Mouse (Mus musculus): ENCODE measurements around the gene Tmem135. TPM values are rescaled to one million over a fixed set of nuclear protein-coding genes. Genes with fewer than 3 reads are reported as not detected.
A peak's percentile ranks its signal among the peaks of the same experiment; 100 is the strongest.
"Not testable (repeated sequence)": the region's sequence is repeated elsewhere in the genome, so short reads cannot be mapped to it uniquely, and the experiment has no call there.

Tmem135 gene
- total and polyA plus RNA-seq, 3 experiments: 27.2 to 45.1 (median 43.2) TPM

GRCm38 (mm10) chr7:89326202-89326601 is 77.8 kb downstream of the Tmem135 start:
- intact Hi-C loops (cut with DNase I): no loop called here
- Histone ChIP-seq H3K27ac (no peak overlapping the region), H3K79me2 (replicated peaks; ENCODE audit: control insufficient read depth, insufficient read depth, low read length) (peaks cover 5% of the 10 kb centered on the region), H3K27me3 (ENCODE audit: control insufficient read depth, insufficient read depth, low read length) (no peaks in the 10 kb centered on the region), H3K4me3 (no peak overlapping the region), H3K36me3 (ENCODE audit: control insufficient read depth, insufficient read depth, low read length) (peaks cover 8% of the 10 kb centered on the region), H3K9ac (ENCODE audit: low read depth, low read length) (no peak overlapping the region), H3K4me1 (ENCODE audit: control insufficient read depth, insufficient read depth, low read length) (peaks cover 3% of the 10 kb centered on the region)
- TF ChIP-seq EP300 (IDR thresholded peaks at IDR 0.05; ENCODE audit: insufficient read depth, low read depth, low read length) (no peak), CTCF (IDR thresholded peaks at IDR 0.05) (no peak), POLR2A (IDR thresholded peaks at IDR 0.05; ENCODE audit: insufficient read depth, low read depth, low read length) (no peak)
- DNase-seq: no peak
- 39% methylated on average over 5 of the region's 5 CpGs for WGBS

GRCm38 (mm10) chr7:89322741-89323140 is 81.3 kb downstream of the Tmem135 start:
- H3K4me3 ChIP-seq; H3K4me1 ChIP-seq (ENCODE audit: control insufficient read depth, insufficient read depth, low read length); DNase-seq; H3K79me2 ChIP-seq (replicated peaks; ENCODE audit: control insufficient read depth, insufficient read depth, low read length); H3K27me3 ChIP-seq (ENCODE audit: control insufficient read depth, insufficient read depth, low read length); intact Hi-C loops (cut with DNase I); H3K36me3 ChIP-seq (ENCODE audit: control insufficient read depth, insufficient read depth, low read length); H3K9ac ChIP-seq (ENCODE audit: low read depth, low read length); H3K27ac ChIP-seq: not testable (repeated sequence)
- WGBS: 91% methylated on average over 4 of the region's 4 CpGs

- intact Hi-C loops (cut with DNase I): no loop called here
- TF ChIP-seq EP300 (IDR thresholded peaks at IDR 0.05; ENCODE audit: insufficient read depth, low read depth, low read length) (no peak), POLR2A (IDR thresholded peaks at IDR 0.05; ENCODE audit: insufficient read depth, low read depth, low read length) (no peak), CTCF (IDR thresholded peaks at IDR 0.05) (no peak)
- Histone ChIP-seq H3K27ac (no peak overlapping the region), H3K9ac (ENCODE audit: low read depth, low read length) (no peak overlapping the region), H3K79me2 (replicated peaks; ENCODE audit: control insufficient read depth, insufficient read depth, low read length) (peaks cover 2% of the 10 kb centered on the region; the same call in 1 of the 2 replicates), H3K36me3 (ENCODE audit: control insufficient read depth, insufficient read depth, low read length) (no peaks in the 10 kb centered on the region; the same call in 1 of the 2 replicates), H3K4me3 (no peak overlapping the region), H3K4me1 (ENCODE audit: control insufficient read depth, insufficient read depth, low read length) (peaks cover 3% of the 10 kb centered on the region; the same call in 1 of the 2 replicates), H3K27me3 (ENCODE audit: control insufficient read depth, insufficient read depth, low read length) (no peaks in the 10 kb centered on the region)
- no peak for DNase-seq
- WGBS: 86% methylated on average over 1 of the region's 1 CpGs
Measured at GRCm38 (mm10) chr7:89319351-89319750, 84.7 kb downstream of the Tmem135 start.

- DNase-seq; H3K27me3 ChIP-seq (ENCODE audit: control insufficient read depth, insufficient read depth, low read length); H3K36me3 ChIP-seq (ENCODE audit: control insufficient read depth, insufficient read depth, low read length); intact Hi-C loops (cut with DNase I); H3K4me3 ChIP-seq; H3K79me2 ChIP-seq (replicated peaks; ENCODE audit: control insufficient read depth, insufficient read depth, low read length); H3K9ac ChIP-seq (ENCODE audit: low read depth, low read length); H3K27ac ChIP-seq; H3K4me1 ChIP-seq (ENCODE audit: control insufficient read depth, insufficient read depth, low read length): not testable (repeated sequence)
- 100% methylated on average over 1 of the region's 1 CpGs for WGBS
Measured at GRCm38 (mm10) chr7:89317088-89317487, 86.9 kb downstream of the Tmem135 start.

GRCm38 (mm10) chr7:89316112-89316511 is 87.9 kb downstream of the Tmem135 start:
- WGBS: 94% methylated on average over 3 of the region's 3 CpGs
- no peak overlapping the region for H3K9ac ChIP-seq (ENCODE audit: low read depth, low read length)

GRCm38 (mm10) chr7:89311555-89311954 is 92.5 kb downstream of the Tmem135 start:
- Histone ChIP-seq H3K79me2 (replicated peaks; ENCODE audit: control insufficient read depth, insufficient read depth, low read length) (peaks cover 2% of the 10 kb centered on the region; the same call in 1 of the 2 replicates), H3K36me3 (ENCODE audit: control insufficient read depth, insufficient read depth, low read length) (peaks cover 6% of the 10 kb centered on the region), H3K9ac (ENCODE audit: low read depth, low read length) (no peak overlapping the region), H3K27me3 (ENCODE audit: control insufficient read depth, insufficient read depth, low read length) (no peaks in the 10 kb centered on the region), H3K4me3 (no peak overlapping the region), H3K27ac (no peak overlapping the region), H3K4me1 (ENCODE audit: control insufficient read depth, insufficient read depth, low read length) (peaks cover 7% of the 10 kb centered on the region)
- WGBS: 97% methylated on average over 1 of the region's 1 CpGs
- no peak for DNase-seq
- intact Hi-C loops (cut with DNase I): no loop called here
- no peak for TF ChIP-seq POLR2A (IDR thresholded peaks at IDR 0.05; ENCODE audit: insufficient read depth, low read depth, low read length)
- peak; percentile 40 for TF ChIP-seq CTCF (IDR thresholded peaks at IDR 0.05)

More at GRCm38 (mm10) chr7:89316112-89316511, 87.9 kb downstream of the Tmem135 start:
- Histone ChIP-seq H3K27me3 (ENCODE audit: control insufficient read depth, insufficient read depth, low read length) (no peaks in the 10 kb centered on the region), H3K79me2 (replicated peaks; ENCODE audit: control insufficient read depth, insufficient read depth, low read length) (peaks cover 2% of the 10 kb centered on the region; the same call in 1 of the 2 replicates), H3K4me3 (no peak overlapping the region), H3K27ac (no peak overlapping the region), H3K4me1 (ENCODE audit: control insufficient read depth, insufficient read depth, low read length) (peaks cover 3% of the 10 kb centered on the region; the same call in 1 of the 2 replicates), H3K36me3 (ENCODE audit: control insufficient read depth, insufficient read depth, low read length) (no peaks in the 10 kb centered on the region; the same call in 1 of the 2 replicates)
- TF ChIP-seq CTCF (IDR thresholded peaks at IDR 0.05) (no peak), EP300 (IDR thresholded peaks at IDR 0.05; ENCODE audit: insufficient read depth, low read depth, low read length) (no peak), POLR2A (IDR thresholded peaks at IDR 0.05; ENCODE audit: insufficient read depth, low read depth, low read length) (no peak)
- no peak for DNase-seq
- intact Hi-C loops (cut with DNase I): no loop called here

Measured in heart, adult 2 months (tissue).